Mouse (Mus musculus): ENCODE measurements at regions not wholly inside any gene's neighbourhood (a gene's known extent, or its start where the extent isn't known, plus 50 kb on each side); places are given as distances from the start of the nearest gene placed in this dataset.
A peak's percentile ranks its signal among the peaks of the same experiment; 100 is the strongest.

DNA sequence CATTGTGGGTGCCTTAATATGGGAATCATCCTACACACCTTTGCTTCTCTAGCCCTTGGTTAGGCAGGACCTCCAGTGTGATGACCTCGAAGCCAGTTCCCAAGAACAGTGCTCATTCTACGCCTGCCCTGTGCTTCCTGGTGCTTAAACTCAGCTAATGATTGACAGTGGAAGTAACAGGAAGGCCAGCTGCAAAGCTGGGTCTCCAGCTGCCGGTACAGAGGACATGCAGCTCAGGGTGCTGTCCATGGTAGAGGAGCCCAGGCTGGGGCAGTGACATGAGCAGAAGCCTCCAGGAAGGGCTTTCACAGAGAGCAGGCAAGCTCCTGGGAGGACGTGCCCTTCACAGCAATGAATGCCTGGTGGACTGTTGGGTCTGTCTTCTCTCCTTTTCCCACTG, 293.6 kb downstream of the 3100002H09Rik start:
- no peak for DNase-seq

DNA sequence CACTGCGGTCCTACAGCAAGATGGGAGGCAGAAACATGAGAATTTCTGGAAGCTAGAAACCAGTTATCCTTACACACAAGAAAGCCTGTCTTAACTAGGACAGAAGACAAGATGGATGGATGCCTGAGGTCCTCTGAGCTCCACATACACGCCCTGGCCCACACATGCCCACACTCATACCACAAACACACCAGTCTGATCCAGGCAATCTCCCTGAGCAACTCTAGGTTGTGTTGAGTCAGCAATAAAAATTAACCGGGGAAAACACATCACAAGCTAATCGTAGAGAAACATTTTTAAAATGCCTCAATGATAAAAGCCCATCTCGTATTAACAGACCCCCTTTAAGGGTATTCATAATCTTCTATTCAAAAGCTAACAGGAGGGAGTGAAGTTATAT, 298.9 kb downstream of the 3100002H09Rik start:
- DNase-seq: no peak

DNA sequence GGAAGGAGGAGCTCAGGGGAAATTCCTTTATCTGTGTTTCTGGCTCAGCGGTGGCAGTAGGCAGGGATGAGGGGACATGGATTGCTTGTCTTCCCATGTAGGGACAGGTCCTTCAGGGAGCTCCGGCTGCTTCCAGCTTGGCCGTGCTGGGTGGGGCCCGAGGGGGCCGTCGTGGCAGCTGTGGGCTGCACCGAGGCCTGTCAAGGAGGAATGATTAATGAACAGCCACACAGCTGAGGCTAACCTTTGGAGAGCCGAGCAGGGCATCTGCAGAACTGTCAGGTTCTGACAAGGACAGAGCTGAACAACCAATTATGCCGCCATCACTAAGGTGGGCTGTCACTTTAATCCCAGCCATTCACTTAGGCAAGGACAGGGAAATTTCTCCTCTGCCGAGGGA, 300.0 kb downstream of the 3100002H09Rik start:
- DNase-seq: no peak

DNA sequence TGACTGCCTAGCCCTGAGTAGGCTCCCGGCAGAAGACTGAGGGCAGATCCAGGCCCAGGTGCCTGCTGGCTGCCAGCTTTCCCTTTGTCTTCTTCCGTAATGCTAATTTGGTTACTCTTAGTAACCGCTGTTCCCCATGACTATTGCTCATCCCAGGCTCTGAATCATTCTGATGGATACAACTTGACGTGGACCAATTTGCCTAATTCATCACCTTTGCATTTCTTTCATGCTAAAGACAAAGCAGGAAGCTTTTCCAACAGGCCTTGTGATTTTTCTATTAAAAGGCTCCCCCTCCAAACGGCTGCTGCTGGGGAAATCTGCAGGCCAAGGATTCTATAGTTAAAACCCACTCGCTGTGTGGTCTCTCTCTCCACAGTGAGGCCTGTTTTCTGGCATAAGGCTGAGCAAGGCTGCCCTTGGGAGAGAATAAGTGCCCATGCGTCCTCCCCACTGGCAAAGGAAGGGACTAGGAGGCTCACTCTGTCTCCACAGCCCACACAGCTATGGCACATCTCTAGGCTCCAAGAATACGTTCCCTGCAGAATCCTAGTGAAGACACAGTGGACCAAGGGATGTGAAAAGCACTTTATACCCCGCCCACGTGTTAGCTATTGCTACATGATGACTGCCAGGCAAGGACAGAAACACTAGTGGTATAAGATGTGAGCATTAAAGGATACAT, 304.6 kb downstream of the 3100002H09Rik start:
- DNase-seq: no peak

DNA sequence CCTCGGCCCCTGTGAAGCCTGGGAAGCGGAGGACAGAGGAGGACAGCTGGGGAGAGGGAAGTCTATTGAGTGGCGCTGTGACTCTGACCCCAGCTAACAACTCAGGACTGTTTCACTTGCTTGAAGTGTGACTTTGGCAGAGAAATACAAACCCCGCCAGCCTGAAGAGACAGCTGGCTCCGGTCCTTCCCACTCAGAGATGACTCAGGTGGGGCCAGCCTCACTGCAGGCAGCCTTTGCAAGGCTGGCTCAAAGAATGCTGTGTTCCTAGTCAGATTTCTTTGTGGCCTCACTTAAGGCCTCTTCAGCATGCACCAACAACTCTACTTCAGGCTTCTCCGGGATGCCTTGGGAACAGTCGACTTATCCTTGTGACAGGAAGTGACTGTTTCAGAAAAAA, 307.7 kb downstream of the 3100002H09Rik start:
- DNase-seq: no peak

DNA sequence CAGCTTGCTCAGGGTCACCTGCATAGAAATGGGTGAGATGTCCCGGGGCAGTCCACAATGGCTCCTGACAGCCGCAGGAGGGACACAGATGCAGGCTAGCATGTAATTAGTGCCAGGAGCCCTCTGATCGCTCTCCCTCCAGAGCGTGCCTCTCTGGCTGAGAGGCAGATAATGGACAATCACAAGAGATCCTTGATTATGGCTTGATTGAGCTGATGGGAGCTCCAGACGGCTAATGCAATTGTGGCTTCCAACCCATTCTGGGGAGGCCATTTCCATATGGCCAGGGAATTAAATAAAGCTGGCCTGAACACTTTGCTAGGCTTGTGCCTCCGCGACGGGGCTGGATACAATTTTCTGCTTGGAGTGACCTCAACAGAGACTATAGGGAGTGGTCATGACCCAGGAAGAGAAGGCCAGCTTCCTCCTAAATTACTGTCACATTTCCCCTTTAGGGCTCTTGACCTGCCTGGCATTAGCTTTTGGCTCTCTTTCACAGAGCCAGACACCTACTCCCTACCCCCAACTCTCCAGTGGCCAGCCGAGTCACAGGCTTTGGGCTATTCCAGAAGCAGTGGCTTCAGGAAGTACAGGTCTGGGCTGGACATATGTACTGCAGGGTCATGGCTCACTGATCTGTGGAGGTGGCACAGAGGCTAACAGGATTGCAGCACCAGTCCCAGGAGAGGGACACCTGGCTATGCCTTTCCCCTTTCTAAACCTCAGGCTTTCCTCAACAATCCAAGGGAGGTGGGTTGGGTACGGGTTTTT, 311.8 kb downstream of the 3100002H09Rik start:
- no peak for DNase-seq

DNA sequence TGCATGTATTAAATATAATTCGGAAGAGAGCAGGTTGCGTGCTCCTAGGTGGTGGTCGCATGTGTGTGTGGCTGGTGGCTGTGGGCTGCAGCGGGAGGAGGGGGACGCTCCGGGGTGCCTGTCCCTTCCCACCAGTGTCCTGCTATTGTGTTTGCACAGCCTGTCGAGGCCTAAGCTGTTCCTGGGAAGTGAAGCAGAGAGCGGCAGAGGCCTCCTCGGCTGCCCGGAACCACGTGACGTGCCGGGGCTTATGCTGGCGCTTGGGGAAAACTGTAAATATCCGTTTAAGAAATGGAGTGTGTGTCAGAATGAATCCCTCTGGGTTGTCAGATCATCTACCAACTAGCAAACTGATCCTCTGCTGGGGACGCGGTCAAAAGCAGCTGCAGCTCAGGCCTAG, 318.3 kb downstream of the 3100002H09Rik start:
- peak; percentile 19 for DNase-seq

DNA sequence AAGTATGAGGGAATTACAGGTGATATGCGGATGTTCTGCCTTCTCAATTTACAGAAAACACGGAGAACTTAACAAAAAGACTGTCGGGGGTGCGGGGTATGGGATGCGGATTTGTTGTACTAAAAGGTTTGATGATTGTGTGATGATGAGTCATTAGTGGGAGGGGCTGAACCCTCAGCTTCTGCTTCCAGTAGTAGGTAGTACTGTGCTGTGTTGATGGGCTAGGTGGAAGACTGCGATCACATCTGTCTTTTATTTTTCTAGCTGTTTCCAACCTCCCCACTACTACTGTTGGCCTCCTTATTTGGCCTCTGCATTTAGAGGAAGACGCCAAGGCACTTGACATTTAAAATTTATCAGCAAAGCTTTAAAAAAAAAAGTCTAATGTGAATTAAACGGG, 318.8 kb downstream of the 3100002H09Rik start:
- DNase-seq: no peak

DNA sequence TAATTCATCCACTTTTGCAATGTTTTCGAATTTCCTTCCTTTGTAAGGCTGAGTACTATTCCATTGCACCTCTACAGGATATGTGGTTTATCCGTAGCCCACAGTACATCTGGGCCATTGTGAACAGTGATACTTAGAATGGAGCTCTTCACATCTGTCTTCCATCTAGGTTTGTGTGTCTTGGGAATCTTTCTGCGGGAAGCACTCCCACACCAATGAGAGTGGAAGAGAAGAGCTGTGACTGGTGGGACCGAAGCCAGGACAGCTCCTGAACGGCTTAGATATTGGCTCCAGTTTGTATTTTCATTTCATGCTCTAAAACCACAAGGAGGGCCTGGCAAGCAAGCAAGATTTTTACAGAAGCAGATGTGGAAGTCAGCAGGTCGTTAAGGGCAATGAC, 323.1 kb downstream of the 3100002H09Rik start:
- no peak for DNase-seq

DNA sequence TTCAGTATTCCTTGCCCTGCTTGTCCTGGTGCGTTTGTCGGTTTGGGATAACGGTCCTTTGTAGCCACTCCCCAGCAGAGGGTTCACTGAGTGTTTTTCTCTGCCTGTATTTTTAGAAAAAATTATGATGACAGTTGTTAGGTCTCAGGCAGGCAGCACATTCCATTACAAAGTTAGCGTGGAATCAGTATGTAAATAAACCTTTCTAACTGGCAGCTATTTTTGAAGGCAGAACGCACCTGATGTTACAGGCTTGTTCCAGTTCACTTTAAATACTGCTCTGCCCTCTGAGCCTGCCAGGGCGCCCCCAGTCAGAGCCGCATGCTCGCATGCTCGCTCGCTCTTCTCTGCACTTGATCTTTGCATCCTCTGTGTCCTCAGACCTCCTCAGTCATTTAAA, 331.9 kb downstream of the 3100002H09Rik start:
- DNase-seq: no peak

DNA sequence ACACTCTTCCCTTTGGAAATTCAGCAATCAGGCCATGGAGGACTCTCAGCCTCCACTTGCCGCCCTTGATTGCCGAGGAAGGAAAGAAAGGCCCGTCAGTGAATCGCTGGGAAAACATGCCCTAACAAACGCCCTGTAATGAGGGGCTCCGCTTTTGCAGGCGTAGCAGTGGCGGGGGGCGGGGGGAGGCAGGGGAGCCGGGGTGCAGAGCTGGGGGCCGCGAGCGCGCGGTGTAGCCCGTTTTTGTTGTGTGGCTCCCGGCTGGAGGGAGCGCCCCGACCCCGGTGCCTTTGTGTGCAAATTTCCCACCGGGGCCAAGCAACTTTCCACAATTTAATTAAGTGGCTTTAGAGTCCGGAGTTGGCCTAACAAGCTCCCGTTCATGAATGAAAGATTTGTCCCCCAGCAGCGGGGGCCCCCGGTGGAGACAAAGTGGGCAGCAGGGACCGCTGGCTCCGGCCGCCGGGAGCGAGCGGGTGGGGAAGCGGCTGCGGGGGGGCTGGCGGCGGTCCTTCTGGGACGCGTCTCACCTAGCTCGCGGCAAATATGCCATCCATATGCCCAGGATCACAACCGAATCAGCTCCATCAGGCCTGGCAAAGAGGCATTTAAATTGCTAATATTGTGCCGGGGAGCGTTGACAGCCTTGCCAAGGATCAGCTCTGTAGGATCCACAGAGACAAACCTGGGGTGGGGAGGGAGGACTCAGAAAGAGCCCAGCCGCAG, 333.0 kb downstream of the 3100002H09Rik start:
- DNase-seq: peak; percentile 38

DNA sequence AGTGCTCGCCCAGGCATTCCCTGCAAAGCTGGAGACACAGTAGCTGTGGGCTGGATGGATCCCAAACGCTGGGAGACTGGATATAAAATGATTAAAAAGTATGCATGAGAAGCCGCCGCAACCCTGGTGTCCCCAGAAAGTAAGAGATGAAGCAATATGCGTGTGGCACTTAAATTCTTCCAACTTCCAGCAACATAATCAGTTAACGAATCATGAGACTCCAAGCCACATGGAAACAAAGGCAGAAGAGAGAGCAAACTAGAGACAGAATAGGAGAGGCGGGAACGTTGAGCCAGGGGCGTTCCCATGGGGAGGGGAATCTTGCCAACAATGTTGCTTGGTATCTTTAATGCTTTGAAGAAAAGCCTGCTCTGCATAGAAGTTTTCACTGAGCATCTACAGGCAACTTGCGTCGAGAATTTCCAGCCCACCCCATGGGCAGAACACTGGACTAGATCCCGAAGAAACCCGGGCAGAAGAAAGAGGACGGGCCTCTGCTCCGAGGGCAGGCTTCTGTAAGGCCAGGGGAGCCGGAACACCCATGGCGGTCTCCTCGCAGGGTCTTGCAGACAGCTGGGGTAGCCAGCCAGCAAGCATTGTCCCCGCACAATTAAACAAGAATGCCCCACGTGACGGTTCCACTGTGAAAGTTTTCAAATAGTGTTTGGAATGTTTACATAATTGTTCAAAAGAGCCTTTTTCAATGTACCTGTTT, 333.7 kb downstream of the 3100002H09Rik start:
- peak; percentile 36 for DNase-seq

DNA sequence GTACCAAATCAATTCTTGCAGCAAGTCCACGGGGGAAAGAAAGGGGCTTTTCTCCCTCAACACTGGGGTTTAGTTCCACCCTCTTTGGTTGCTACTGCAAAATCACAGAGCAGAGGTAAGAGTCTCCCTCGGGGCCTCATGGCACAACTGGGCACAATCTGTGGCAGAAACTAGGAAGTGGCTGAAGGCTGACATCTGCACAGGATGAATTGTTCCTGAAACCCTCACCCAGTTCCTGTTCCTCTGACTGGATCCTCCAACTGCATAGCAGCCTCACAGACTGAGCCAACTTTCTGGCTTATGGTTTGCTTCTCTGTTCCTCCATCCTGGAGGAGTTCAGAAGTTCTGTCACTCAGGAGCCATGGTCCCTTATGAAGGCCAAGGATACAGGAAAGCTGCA, 338.6 kb downstream of the 3100002H09Rik start:
- no peak for DNase-seq

DNA sequence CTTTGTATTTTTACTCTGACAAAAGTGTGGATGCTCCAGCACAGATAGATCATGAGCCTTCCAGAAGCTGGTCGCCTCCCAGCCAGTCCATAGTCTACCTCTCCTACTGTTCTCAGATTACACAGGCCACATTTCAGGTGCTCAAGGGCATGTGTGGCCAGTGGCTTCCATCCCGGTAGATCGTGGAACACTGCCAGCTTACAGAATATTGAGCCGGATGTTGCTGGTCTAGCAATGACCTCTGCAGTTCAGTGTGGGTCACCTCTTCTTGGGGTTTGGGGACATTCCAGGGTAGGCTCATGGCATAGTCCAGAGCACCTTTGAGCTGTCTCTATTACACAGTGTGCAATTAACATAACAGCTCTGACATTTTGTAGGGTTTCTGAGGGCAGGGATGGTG, 342.2 kb downstream of the 3100002H09Rik start:
- DNase-seq: no peak

DNA sequence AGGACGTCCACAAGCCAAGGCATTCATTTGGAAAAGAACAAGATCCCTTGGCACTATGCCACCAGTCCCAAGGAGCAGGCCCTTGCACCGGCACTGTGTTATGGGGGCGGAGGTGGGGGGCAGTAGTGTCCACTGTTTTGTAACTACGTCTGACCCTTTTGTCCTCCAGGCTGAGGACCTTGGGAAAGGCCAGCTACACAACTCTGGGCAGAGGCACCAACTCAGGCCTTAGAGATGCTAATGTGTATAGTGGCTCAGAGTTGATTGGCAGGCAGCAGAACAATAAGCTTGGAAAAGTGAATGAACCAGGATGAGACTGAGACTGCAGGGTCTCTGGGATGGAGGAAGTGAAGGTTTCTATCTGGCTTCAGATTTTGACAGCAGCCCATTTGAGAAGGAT, 344.0 kb downstream of the 3100002H09Rik start:
- no peak for DNase-seq

DNA sequence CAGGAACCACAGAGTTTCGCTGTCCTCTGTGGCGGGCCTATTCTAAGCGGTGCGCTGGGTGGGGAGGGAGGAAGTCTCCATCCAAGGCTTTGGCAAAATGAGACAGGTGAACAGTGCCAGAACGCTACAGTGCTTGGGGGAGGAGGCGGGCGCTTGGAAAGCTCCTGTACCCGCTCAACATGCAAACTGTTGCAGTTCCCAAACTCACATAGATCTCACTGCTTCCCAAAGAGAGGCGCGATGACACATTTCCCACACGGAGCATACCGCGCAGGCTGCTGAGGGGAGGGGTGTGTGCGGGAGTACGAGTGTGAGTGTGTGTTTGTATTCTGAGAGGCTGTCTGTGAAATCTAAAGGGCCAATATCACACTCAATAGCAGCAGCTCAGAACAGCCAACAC, 345.1 kb downstream of the 3100002H09Rik start:
- DNase-seq: peak; percentile 22

DNA sequence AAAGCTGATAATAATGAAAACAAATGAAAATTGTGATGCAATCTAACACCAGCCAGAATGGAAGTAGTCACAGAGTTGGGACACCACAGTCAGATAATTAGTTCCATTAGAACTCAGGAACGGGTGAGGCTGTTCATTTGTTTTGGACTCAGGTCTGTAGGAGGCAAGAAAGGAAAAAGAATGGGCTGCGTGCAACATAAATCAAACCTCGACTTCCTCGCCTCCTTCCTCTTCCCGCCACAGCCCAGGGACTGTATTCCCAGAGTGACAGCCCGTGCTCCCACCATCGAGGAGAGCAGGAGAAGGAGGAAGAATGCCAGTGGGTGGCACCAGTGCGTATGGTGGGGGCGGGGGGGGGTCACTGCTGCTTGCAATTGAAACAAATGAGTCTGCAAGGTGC, 339.2 kb upstream of the 4930535I16Rik start:
- DNase-seq: no peak

DNA sequence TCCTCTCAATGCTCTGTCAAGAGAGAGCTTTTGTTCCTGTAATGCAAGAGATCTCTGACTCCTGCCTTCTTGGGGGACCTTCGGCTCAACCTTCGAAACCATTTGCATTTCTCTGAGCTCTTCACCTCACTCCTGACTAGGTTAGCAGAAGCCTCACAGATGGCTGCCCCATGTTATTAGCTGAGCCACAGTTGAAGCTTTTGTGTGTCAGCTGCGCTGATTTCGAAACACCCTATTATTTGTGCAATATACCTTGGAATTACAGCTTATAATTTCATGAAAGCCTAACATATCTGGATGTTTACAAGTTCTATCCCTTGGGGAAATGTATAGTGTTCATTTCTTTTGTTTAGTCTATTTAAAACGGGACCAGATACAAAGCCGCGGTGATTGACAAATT, 338.7 kb upstream of the 4930535I16Rik start:
- DNase-seq: no peak

DNA sequence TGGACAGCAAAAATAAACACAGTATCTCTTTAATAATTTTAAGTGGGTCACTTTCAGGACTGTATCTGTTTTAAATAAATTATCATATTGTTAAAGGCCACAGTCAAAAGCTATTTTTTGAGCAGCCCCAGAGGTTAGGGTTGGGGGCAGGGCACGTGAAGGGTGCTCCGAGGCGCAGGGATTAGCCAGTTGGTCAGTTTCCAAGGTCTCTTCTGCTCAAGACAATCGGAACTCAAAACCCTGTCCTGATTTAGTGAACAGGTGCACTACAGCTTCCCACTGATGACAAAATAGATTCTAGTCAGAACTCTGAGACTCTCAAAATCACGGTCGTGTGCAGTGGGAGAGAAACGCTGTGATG, 337.3 kb upstream of the 4930535I16Rik start:
- no peak for DNase-seq

DNA sequence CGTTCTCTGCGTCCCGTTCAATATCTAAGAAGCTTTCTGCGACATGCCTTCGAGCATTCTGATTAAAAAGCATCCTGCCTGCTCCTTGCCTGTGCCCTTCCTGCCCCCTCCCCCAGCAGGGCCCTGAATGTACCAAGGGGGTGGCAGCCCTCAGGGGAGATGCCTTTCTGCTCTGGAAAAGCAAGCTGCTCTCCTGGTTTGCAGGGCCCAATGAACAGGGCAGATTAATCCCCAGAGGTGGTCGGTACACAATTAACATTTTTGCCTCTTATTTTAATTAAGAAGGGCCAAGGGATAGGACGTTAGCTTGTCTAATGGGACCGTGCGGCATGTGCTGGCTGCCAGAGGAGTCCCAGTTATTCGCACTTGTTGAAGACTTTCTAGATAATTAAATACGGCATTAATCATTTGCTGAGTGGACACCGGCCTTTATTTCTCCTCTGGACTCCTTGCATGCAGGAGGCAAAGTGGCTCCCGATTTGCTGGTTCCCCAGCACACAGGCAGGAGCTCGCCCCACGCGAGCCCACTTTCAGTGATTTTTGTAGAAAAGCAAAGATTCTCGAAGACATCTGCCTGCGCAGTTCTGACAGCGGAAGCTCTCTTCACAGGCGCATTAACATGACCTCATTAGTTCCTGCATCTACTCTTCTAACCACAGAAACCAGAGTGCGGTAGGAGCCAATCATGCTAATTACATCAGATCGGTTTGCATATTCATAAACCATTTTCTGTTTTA, 336.8 kb upstream of the 4930535I16Rik start:
- DNase-seq: no peak

DNA sequence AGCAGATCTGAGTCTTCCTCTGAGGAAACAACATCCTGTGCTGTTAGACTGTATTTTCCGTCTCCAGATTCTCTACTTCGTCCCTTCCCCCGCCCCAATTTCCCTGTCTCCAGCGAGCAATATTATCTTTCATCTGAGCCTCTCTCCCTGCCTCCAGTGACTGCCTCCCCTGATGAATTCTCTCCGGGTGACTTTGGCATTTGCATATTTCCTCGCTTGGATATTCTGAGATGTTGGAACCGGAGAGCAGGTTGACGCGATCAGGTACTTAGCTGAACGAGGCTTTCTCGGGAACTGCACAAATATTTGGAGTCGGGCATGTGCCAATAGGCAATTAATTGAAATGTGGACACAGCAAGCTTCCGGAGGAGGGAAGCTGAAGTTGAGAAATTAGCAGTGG, 323.8 kb upstream of the 4930535I16Rik start:
- DNase-seq: no peak

DNA sequence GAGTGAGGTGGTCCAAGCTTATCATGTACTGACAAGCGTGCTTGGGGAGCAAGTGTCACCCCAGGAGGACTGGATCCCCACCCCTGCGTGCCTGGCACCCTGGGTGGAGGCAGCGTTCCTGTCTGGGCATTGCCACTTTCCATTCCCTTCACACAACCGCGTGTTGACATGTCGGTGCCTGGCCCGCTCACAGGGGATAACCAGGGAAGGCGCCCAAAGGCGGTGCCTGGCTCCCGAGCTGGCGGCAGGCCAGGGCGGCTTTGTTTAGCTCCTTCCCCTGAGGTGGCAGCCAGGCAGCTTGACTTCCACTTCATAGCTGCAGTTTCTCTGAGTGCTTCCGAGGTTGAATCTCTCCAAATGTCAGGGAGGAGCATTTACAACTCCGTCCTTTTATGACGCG, 318.7 kb upstream of the 4930535I16Rik start:
- peak; percentile 65 for DNase-seq

DNA sequence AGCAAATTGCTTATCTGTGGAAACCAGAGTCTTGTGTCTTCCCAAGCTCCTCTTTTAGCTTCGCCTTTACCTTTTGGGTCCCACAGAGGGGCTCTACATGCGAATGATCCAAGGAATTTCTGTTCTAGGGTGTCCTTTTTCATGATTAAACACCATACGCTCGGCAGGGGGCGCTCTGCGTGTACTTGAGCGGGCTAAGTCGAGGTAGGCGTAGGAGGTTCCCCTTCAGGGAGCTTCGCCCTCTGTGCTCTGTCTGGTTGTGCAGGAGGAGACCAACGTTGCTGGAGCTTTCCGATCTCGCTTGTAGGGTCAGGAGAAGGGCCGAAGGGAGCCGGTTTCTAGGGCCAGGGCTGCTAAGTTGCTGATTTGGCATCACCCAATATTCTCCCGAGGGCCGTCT, 310.7 kb upstream of the 4930535I16Rik start:
- DNase-seq: peak; percentile 81

Data from right cerebral cortex, postnatal 4 days (tissue).